Mouse (Mus musculus) C2C12 (cell line): Measurements from ENCODE around the gene Nsd1.

Source experiments
- CTCF ChIP-seq: IDR thresholded peaks from one replicate; pipeline ENCODE4 v1.5.1; 2011; ENCODE audit not compliant: control insufficient read depth, insufficient read depth, insufficient read length
- USF1 ChIP-seq: IDR thresholded peaks from one replicate; pipeline ENCODE4 v1.6.1; 2011; ENCODE audit warnings: low read depth, mild to moderate bottlenecking, control low read depth, moderate library complexity

GRCm38 (mm10) chr13:55342469-55342868, 132.9 kb downstream of the Nsd1 start:
- TF ChIP-seq CTCF: no peak
- no peak for TF ChIP-seq USF1
